Mouse (Mus musculus) stomach, postnatal 0 days (tissue): ENCODE results near the gene Adora1. TPM values are rescaled to one million over a fixed set of nuclear protein-coding genes. Genes with fewer than 3 reads are reported as not detected.
A peak's percentile ranks its signal among the peaks of the same experiment; 100 is the strongest.

Source experiments
- ATAC-seq: fragments of 200-750 bp; cut with Nextera tagmentation; 2 replicates; pipeline ENCODE4 v1.8.0; 2017; ENCODE audit not compliant: low FRiP score, low TSS enrichment
- DNase-seq: peaks from one replicate; pipeline ENCODE4 v3.0.0-alpha.2; 2016; ENCODE audit warnings: low spot score
- H3K27ac ChIP-seq: fragments of 300-500 bp; sonication (generic); replicated peaks from 2 replicates; pipeline ENCODE4 v1.5.1; 2014; ENCODE audit warnings: mild to moderate bottlenecking, control low read depth
- H3K27me3 ChIP-seq: fragments of 300-500 bp; sonication (generic); 2 replicates; pipeline ENCODE4 v1.6.1; 2014; ENCODE audit warnings: low read length; ENCODE audit not compliant: control insufficient read depth, insufficient read depth
- H3K36me3 ChIP-seq: fragments of 300-500 bp; sonication (generic); 2 replicates; pipeline ENCODE4 v1.6.1; 2014; ENCODE audit warnings: low read length, mixed read lengths; ENCODE audit not compliant: control insufficient read depth, insufficient read depth
- H3K4me1 ChIP-seq: fragments of 300-500 bp; sonication (generic); replicated peaks from 2 replicates; pipeline ENCODE4 v1.6.1; 2014; ENCODE audit warnings: antibody characterized with exemption; ENCODE audit not compliant: control insufficient read depth, insufficient read depth
- H3K4me2 ChIP-seq: fragments of 300-500 bp; sonication (generic); replicated peaks from 2 replicates; pipeline ENCODE4 v1.6.1; 2014; ENCODE audit warnings: low read depth, mild to moderate bottlenecking, control low read depth, moderate library complexity
- H3K4me3 ChIP-seq: fragments of 300-500 bp; sonication (generic); 2 replicates; pipeline ENCODE4 v1.5.1; 2014; ENCODE audit warnings: low read depth, low read length, control low read depth
- H3K9ac ChIP-seq: fragments of 300-500 bp; sonication (generic); 2 replicates; pipeline ENCODE4 v1.6.1; 2014; ENCODE audit warnings: mild to moderate bottlenecking, low read length, control low read depth, mixed read lengths
- H3K9me3 ChIP-seq: fragments of 300-500 bp; sonication (generic); 2 replicates; pipeline ENCODE4 v1.6.1; 2016; ENCODE audit warnings: low read length; ENCODE audit not compliant: control insufficient read depth
- CTCF ChIP-seq: IDR thresholded peaks from 2 replicates; pipeline ENCODE4 v1.5.1; 2016; ENCODE audit warnings: antibody characterized with exemption, low read depth, mild to moderate bottlenecking, moderate library complexity
- EP300 ChIP-seq: optimal IDR thresholded peaks from 2 replicates; pipeline ENCODE3; 2016; ENCODE audit warnings: antibody characterized with exemption
- WGBS: fragments of 180-500 bp; shearing (Covaris S2); extraction: QIAGEN DNeasy Blood & Tissue Kit; methylation state at CpG from one replicate; pipeline ENCODE4 v1.1.7; 2014; 5-methylcytosine and 5-hydroxymethylcytosine counted together
- polyA plus RNA-seq: library from polyadenylated mRNA; unstranded; fragments of >200 nt; fragmentation: Nextera tagmentation; extraction: Ambion mirVana; gene quantifications from 2 replicates; pipeline ENCODE4 v1.2.1, GENCODE M21; 2015

The Adora1 gene
- polyA plus RNA-seq, 1 experiment from 2014 or later = 11.2 TPM

DNA sequence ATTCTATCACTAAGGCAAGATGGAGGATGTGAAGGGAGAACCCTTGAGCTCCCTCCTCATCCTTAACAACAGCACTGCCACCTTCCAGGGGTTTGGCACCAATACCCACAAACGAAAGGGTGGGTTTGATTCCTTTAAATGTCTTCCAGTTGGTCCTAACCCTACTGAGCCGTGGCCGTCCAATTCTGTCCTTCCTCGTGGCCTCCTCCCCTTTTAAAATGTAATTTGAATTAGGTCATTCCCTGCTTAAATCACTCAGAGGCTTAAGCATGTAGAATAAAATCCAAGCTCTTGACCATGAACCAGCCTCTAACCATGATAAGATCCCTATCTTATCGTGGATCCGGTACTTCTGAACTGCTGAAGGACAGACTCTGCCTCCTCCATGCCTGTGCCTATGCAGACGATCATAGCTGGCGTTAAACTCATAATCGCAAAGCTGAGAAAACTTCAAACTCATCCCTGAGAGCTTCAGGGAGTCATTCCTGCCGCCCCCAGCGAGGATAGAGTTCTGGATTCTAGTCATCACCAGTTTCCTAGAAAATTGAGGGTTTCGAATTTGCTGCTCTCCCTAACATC, 10.5 kb downstream of the Adora1 start:
- Histone ChIP-seq H3K9ac (no peak overlapping the region), H3K4me2 (no peak overlapping the region), H3K4me1 (no peaks in the 10 kb centered on the region), H3K9me3 (no peaks in the 10 kb centered on the region), H3K27ac (no peak overlapping the region), H3K27me3 (no peaks in the 10 kb centered on the region), H3K4me3 (no peak overlapping the region), H3K36me3 (no peaks in the 10 kb centered on the region)
- 83% methylated on average over 12 of the region's 12 CpGs for WGBS
- no peak for DNase-seq
- TF ChIP-seq EP300 = no peak
- TF ChIP-seq CTCF = no peak
- no peak for ATAC-seq

DNA sequence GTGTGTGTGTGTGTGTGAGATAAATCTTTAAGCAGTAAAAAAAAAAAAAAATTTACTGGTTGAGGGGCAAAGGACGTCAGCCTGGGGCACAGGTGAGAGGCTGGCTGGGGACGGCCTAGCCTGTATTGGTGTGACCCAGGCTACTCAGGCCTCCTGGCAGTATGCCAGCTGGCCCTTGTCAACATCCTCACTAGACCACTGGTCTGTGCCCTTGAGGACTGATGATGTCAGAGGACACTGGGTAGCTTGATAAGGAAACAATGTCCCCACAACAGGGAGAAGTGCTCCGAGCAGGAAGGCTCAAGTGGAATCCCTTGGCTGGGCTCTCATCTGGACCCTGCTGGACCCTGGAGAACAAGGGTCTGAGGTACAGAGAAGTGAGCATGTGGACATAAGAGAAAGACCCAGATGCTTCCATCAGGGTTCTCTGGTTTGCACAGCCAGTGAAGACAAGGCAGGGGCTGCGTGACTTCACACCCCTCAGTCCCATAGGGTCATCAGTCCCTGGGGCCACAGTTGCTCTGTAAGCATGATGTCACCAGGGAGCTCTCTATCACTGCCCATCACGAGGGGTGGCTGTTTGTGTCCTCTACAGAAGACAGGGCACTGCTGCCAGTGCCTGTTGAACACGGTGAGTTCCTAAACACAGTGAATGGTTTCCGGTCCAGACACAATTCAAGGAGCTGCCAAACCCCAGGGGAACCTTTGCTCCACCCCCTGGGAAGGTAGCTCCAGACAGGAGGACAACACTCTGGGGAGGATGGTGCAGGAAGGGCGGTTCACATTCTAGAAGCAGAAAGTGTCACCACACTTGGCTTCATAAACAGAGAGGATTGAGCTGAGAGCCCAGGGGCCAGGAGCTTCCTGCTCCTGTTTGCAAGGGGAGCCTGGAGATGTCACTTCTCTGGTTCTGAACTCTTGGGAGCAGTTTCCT, 12.8 kb downstream of the Adora1 start:
- DNase-seq (peak; percentile 45), ATAC-seq (peak; percentile 50)
- Histone ChIP-seq H3K36me3 (no peaks in the 10 kb centered on the region), H3K4me1 (no peaks in the 10 kb centered on the region), H3K4me3 (no peak overlapping the region), H3K27ac (peak overlapping the region; percentile 35; the same call in 1 of the 2 replicates), H3K27me3 (no peaks in the 10 kb centered on the region), H3K9ac (no peak overlapping the region), H3K9me3 (no peaks in the 10 kb centered on the region), H3K4me2 (no peak overlapping the region)
- 48% methylated on average over 8 of the region's 8 CpGs for WGBS
- no peak for TF ChIP-seq EP300
- TF ChIP-seq CTCF = no peak

- no peak overlapping the region for H3K4me2 ChIP-seq
- no peaks in the 10 kb centered on the region for H3K27me3 ChIP-seq
- peak; percentile 25; the same call in 1 of the 2 replicates for ATAC-seq
- DNase-seq = no peak
- no peak overlapping the region for H3K4me3 ChIP-seq
- TF ChIP-seq CTCF (no peak), EP300 (no peak)
- no peaks in the 10 kb centered on the region for H3K9me3 ChIP-seq
- 50% methylated on average over 1 of the region's 1 CpGs for WGBS
- H3K27ac ChIP-seq = peak overlapping the region; percentile 56; the same call in 1 of the 2 replicates
- H3K9ac ChIP-seq = no peak overlapping the region
- no peaks in the 10 kb centered on the region for H3K36me3 ChIP-seq
- no peaks in the 10 kb centered on the region for H3K4me1 ChIP-seq
Measured at GRCm38 (mm10) chr1:134221172-134221571, 14.1 kb downstream of the Adora1 start.

DNA sequence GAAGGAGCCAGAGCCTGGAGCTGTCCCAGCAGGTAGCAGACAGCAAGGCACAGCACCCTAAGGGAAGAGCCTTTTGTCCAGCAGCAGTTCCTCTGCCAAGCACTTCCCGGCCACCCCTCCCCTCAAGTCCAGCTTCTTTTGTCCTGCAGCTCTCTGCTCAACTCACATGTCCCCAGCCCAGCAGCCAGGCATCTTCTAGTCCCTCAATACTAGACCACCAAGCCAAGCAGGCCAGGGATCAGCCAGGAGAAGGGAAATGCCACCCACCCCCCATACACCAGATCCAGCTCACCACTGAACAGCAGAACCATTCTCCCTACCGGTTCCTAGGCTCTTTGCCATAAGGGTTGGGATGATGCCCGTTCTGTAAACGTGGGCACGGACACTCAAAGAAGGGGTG, 15.6 kb downstream of the Adora1 start:
- H3K27me3 ChIP-seq = no peaks in the 10 kb centered on the region
- H3K9me3 ChIP-seq = no peaks in the 10 kb centered on the region
- no peak overlapping the region for H3K9ac ChIP-seq
- TF ChIP-seq CTCF (no peak), EP300 (no peak)
- no peak overlapping the region for H3K4me2 ChIP-seq
- WGBS = 84% methylated on average over 5 of the region's 5 CpGs
- H3K4me3 ChIP-seq = no peak overlapping the region
- DNase-seq (no peak), ATAC-seq (no peak)
- no peaks in the 10 kb centered on the region for H3K36me3 ChIP-seq
- no peaks in the 10 kb centered on the region for H3K4me1 ChIP-seq
- no peak overlapping the region for H3K27ac ChIP-seq

DNA sequence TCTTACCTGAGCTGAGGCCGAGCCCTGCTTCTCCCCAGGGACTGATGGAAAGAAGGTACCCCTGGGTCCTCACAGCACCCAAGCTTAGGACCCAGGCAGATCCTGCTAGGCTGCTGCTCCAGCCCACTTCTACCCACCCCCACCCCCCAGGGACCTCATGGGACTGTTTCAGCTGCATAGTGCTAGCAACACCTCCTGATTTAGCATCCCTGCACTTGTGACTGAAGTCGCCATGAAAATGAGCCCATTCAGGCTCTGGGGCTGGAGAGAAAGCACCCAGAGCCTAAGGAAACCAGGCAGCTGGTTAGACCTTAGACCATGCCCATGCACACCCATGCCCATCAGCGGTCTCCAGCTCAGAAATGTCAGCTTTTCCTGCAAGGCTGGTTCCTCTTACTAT, 17.3 kb downstream of the Adora1 start:
- Histone ChIP-seq H3K9me3 (no peaks in the 10 kb centered on the region), H3K4me3 (no peak overlapping the region), H3K36me3 (no peaks in the 10 kb centered on the region), H3K9ac (no peak overlapping the region), H3K27me3 (no peaks in the 10 kb centered on the region), H3K4me1 (no peaks in the 10 kb centered on the region), H3K4me2 (no peak overlapping the region), H3K27ac (peak overlapping the region; percentile 84)
- WGBS = 86% methylated on average over 3 of the region's 3 CpGs
- TF ChIP-seq EP300 (no peak), CTCF (no peak)
- ATAC-seq (no peak), DNase-seq (no peak)

DNA sequence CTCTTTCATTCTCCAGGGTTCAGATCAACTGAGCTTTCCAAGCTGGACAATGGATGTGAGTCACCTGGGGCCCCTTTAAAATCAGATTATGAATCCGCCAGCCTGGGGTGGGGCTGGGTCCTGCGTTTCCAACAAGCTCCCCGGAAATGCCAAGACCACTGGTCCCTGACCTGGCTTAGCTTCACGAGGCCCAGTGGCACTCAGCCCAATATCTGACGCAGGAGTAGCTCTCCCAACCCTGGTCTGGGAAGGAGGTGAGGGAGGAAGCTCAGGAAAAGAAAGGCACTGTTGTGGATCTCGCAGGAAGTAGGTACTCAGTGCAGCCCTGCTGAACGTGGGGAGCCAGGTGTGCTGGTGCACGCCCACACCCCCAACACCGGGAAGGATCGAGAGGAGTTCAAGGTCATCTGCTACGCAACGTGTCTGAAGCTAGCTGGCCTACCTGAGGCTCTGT, 18.2 kb downstream of the Adora1 start:
- Histone ChIP-seq H3K9ac (no peak overlapping the region), H3K4me1 (no peaks in the 10 kb centered on the region), H3K27me3 (no peaks in the 10 kb centered on the region), H3K4me2 (no peak overlapping the region), H3K9me3 (no peaks in the 10 kb centered on the region), H3K36me3 (no peaks in the 10 kb centered on the region), H3K4me3 (no peak overlapping the region), H3K27ac (peak overlapping the region; percentile 84)
- peak; percentile 89 for DNase-seq
- 36% methylated on average over 12 of the region's 12 CpGs for WGBS
- peak; percentile 90 for ATAC-seq
- no peak for TF ChIP-seq EP300
- no peak for TF ChIP-seq CTCF
